Mouse (Mus musculus) thymus, postnatal 14 days (tissue): ENCODE data around the gene Myom3.

Source experiments
- DNase-seq: peaks from one replicate; pipeline ENCODE4 v3.0.0; 2021

Gene Myom3

DNA sequence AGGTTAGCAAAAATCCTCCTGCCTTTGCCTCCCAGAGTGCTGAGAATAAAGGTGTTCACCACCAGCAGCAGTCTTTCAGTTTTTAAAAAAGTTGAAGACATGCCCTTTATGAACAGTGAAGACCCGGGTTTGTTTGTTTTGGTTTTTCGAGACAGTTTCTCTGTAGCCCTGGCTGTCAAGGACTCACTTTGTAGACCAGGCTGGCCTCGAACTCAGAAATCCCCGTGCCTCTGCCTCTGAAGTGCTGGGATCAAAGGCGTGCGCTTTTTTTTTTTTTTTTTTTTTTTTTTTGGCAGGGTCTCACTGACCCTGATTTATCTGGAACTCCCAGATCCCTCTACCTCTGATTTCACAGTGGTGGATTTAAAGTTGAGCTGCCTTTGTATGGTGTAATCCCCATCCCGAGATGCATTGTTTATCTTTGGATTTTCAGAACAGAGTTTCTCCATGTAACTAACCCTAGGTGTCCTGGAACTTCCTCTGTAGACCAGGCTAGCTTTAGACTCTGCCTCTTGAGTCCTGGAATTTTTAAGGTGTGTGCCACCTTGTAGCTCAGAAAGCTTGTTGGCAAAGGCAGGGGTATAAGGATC is 98.2 kb downstream of the Myom3 start:
- DNase-seq, result no peak
